Mouse (Mus musculus): ENCODE measurements around the gene Imp4.

- no peak for TF ChIP-seq CTCF (conservative IDR thresholded peaks at IDR 0.05; ENCODE audit: low read length)
- 0 out of 2 replicates have a peak, but pooled peaks have one; percentile 27 for TF ChIP-seq NANOG (IDR thresholded peaks at IDR 0.05; ENCODE audit: borderline replicate concordance, low read length)
These were observed 6.7 kb upstream of the Imp4 start for GRCm38 (mm10) chr1:34432776-34433481.

Data from E14TG2a.4 (cell line).